Mouse (Mus musculus) erythroid progenitor cell, adult 5-6 weeks (primary cell): Measurements from ENCODE around the gene Bola1. TPM values are rescaled to one million over a fixed set of nuclear protein-coding genes. Genes with fewer than 3 reads are reported as not detected.

Source experiments
- ATAC-seq: replicated peaks from 2 replicates; pipeline ENCODE4 v1.8.0; 2016; ENCODE audit warnings: moderate number of reproducible peaks, mild to moderate bottlenecking, moderate TSS enrichment, inconsistent platforms; ENCODE audit not compliant: poor library complexity, low FRiP score, severe bottlenecking
- total RNA-seq, 2 experiments: library from RNA; stranded (forward) in 1 of 2; stranded (reverse) in 1 of 2; fragments of 150-400 nt in 1 of 2; fragments of 186-747, 209-891 nt in 1 of 2; gene quantifications; 2 replicates each; pipeline versions ENCODE4 v1.2.3 to v1.2.4; 2015 to 2017; ENCODE audit warnings: low replicate concordance in 2 of 2

Gene Bola1
- total RNA-seq, 2 experiments from 2014 or later: 4.9 to 11.3 TPM

- no peak for ATAC-seq
Observed at GRCm38 (mm10) chr3:96161869-96162840, 57.4 kb downstream of the Bola1 start, which contains the start of gene Mtmr11. Gene Mtmr11, plus strand, starts transcription at chr3:96162004.

- no peak for ATAC-seq
Observed at GRCm38 (mm10) chr3:96160803-96161516, 58.5 kb downstream of the Bola1 start.

GRCm38 (mm10) chr3:96160222-96160802 is 59.2 kb downstream of the Bola1 start:
- no peak for ATAC-seq

- no peak for ATAC-seq
Observed at GRCm38 (mm10) chr3:96159820-96160219, 59.7 kb downstream of the Bola1 start.

GRCm38 (mm10) chr3:96155501-96155900 is 64.0 kb downstream of the Bola1 start:
- ATAC-seq: 0 out of 2 replicates have a peak, but pooled peaks have one; percentile 23

- ATAC-seq: no peak
Observed at GRCm38 (mm10) chr3:96152611-96153010, 66.9 kb downstream of the Bola1 start.

GRCm38 (mm10) chr3:96151836-96152235 is 67.7 kb downstream of the Bola1 start:
- ATAC-seq: no peak

GRCm38 (mm10) chr3:96147950-96148349 is 71.6 kb downstream of the Bola1 start:
- peak; percentile 84 for ATAC-seq

Other genes with a start within 250 kb of the Bola1 start
- gene Plekho1, start 223.7 kb downstream of the Bola1 start, total RNA-seq (2015; ENCODE audit: low replicate concordance): 12.6 and 13.4 TPM in 2 replicates
- gene Plekho1, start 223.7 kb downstream of the Bola1 start, total RNA-seq (2017; ENCODE audit: low replicate concordance): 8.6 and 18.6 TPM in 2 replicates
- 9.0 and 32.3 TPM in 2 replicates for gene Vps45, start 161.2 kb downstream of the Bola1 start, total RNA-seq (2015; ENCODE audit: low replicate concordance)
- 8.2 and 34.4 TPM in 2 replicates for gene Vps45, start 161.2 kb downstream of the Bola1 start, total RNA-seq (2017; ENCODE audit: low replicate concordance)
- 4.6 and 9.4 TPM in 2 replicates for gene Otud7b, start 115.2 kb downstream of the Bola1 start, total RNA-seq (2015; ENCODE audit: low replicate concordance)
- 28.5 and 37.6 TPM in 2 replicates for gene Otud7b, start 115.2 kb downstream of the Bola1 start, total RNA-seq (2017; ENCODE audit: low replicate concordance)
- not detected in 2 replicates for gene Mtmr11, start 57.7 kb downstream of the Bola1 start, total RNA-seq (2015; ENCODE audit: low replicate concordance)
- gene Mtmr11, start 57.7 kb downstream of the Bola1 start, total RNA-seq (2017; ENCODE audit: low replicate concordance): not detected in 2 replicates
- gene Sf3b4, start 47.4 kb downstream of the Bola1 start, total RNA-seq (2015; ENCODE audit: low replicate concordance): 19.8 and 38.1 TPM in 2 replicates
- gene Sf3b4, start 47.4 kb downstream of the Bola1 start, total RNA-seq (2017; ENCODE audit: low replicate concordance): 6.2 and 9.5 TPM in 2 replicates
- gene Sv2a, start 38.6 kb downstream of the Bola1 start, total RNA-seq (2015; ENCODE audit: low replicate concordance): not detected in 2 replicates
- not detected in 2 replicates for gene Sv2a, start 38.6 kb downstream of the Bola1 start, total RNA-seq (2017; ENCODE audit: low replicate concordance)
- gene Hist2h2ab, start 156 bp upstream of the Bola1 start, total RNA-seq (2015; ENCODE audit: low replicate concordance): 6.8 and 8.4 TPM in 2 replicates
- 256 and 561 TPM in 2 replicates for gene Hist2h2ab, start 156 bp upstream of the Bola1 start, total RNA-seq (2017; ENCODE audit: low replicate concordance)
- 180 and 195 TPM in 2 replicates for gene Hist2h2ac, start 1.2 kb upstream of the Bola1 start, total RNA-seq (2015; ENCODE audit: low replicate concordance)
- 7,308 and 8,144 TPM in 2 replicates for gene Hist2h2ac, start 1.2 kb upstream of the Bola1 start, total RNA-seq (2017; ENCODE audit: low replicate concordance)
- gene Hist2h2be, start 1.4 kb upstream of the Bola1 start, total RNA-seq (2015; ENCODE audit: low replicate concordance): 46.5 and 50.7 TPM in 2 replicates
- 35.9 and 44.5 TPM in 2 replicates for gene Hist2h2be, start 1.4 kb upstream of the Bola1 start, total RNA-seq (2017; ENCODE audit: low replicate concordance)
- gene Hist2h3c2, start 19.4 kb upstream of the Bola1 start, total RNA-seq (2015; ENCODE audit: low replicate concordance): 1,103 and 1,242 TPM in 2 replicates
- gene Hist2h3c2, start 19.4 kb upstream of the Bola1 start, total RNA-seq (2017; ENCODE audit: low replicate concordance): 928 and 1,001 TPM in 2 replicates
- gene Hist2h2aa2, start 20.6 kb upstream of the Bola1 start, total RNA-seq (2015; ENCODE audit: low replicate concordance): 454 and 530 TPM in 2 replicates
- 15,181 TPM in 1 of 2 replicates, not detected in the other for gene Hist2h2aa2, start 20.6 kb upstream of the Bola1 start, total RNA-seq (2017; ENCODE audit: low replicate concordance)
- not detected in 2 replicates for gene Hist2h2aa1, start 25.8 kb upstream of the Bola1 start, total RNA-seq (2015; ENCODE audit: low replicate concordance)
- 13,356 and 26,437 TPM in 2 replicates for gene Hist2h2aa1, start 25.8 kb upstream of the Bola1 start, total RNA-seq (2017; ENCODE audit: low replicate concordance)
- 79.3 and 122 TPM in 2 replicates for gene Hist2h3c1, start 27.0 kb upstream of the Bola1 start, total RNA-seq (2015; ENCODE audit: low replicate concordance)
- 53.9 and 62.7 TPM in 2 replicates for gene Hist2h3c1, start 27.0 kb upstream of the Bola1 start, total RNA-seq (2017; ENCODE audit: low replicate concordance)
- gene Hist2h4, start 43.6 kb upstream of the Bola1 start, total RNA-seq (2015; ENCODE audit: low replicate concordance): 928 and 1,194 TPM in 2 replicates
- gene Hist2h4, start 43.6 kb upstream of the Bola1 start, total RNA-seq (2017; ENCODE audit: low replicate concordance): 316 and 543 TPM in 2 replicates
- gene Hist2h3b, start 48.9 kb upstream of the Bola1 start, total RNA-seq (2015; ENCODE audit: low replicate concordance): 2,922 and 3,470 TPM in 2 replicates
- 1,426 and 2,043 TPM in 2 replicates for gene Hist2h3b, start 48.9 kb upstream of the Bola1 start, total RNA-seq (2017; ENCODE audit: low replicate concordance)
- 4,676 and 5,120 TPM in 2 replicates for gene Hist2h2bb, start 50.0 kb upstream of the Bola1 start, total RNA-seq (2015; ENCODE audit: low replicate concordance)
- gene Hist2h2bb, start 50.0 kb upstream of the Bola1 start, total RNA-seq (2017; ENCODE audit: low replicate concordance): 18,393 and 25,698 TPM in 2 replicates
- 3.8 and 5.0 TPM in 2 replicates for gene Fcgr1, start 74.3 kb upstream of the Bola1 start, total RNA-seq (2015; ENCODE audit: low replicate concordance)
- gene Fcgr1, start 74.3 kb upstream of the Bola1 start, total RNA-seq (2017; ENCODE audit: low replicate concordance): 4.1 TPM in 1 of 2 replicates, not detected in the other
- gene BC107364, start 232.6 kb upstream of the Bola1 start, total RNA-seq (2015; ENCODE audit: low replicate concordance): not detected in 2 replicates
- gene BC107364, start 232.6 kb upstream of the Bola1 start, total RNA-seq (2017; ENCODE audit: low replicate concordance): not detected in 2 replicates